Mouse (Mus musculus): ENCODE measurements around the gene Synj1.

DNA sequence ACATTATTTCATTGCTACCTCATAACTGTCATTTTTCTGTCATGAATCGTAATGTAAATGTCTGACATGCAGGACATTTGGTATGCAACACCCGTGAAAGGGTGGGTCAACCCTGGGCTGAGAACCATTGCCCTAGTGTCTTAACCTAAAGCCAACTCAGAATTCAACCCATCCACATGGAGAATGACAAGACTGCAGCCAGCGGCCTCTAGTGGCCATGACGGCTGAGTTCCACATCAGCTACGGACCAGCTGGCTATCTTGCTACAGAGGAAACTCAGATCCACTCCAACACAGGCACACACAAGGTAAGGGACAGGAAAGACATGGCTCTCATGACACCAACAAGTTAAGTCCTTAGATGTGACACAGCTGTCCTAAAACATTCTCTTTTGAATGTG lies 85.6 kb downstream of the Synj1 start:
- TF ChIP-seq CTCF (IDR thresholded peaks at IDR 0.05) = peak; percentile 91
- no peak for TF ChIP-seq POLR2A (IDR thresholded peaks at IDR 0.05; ENCODE audit: insufficient read depth, low read depth, low read length)
- TF ChIP-seq EP300 (IDR thresholded peaks at IDR 0.05; ENCODE audit: insufficient read depth, low read depth, low read length) = peak; percentile 67

Measured in heart, adult 2 months (tissue).